Mouse (Mus musculus): ENCODE data around the gene Pum1. TPM values are rescaled to one million over a fixed set of nuclear protein-coding genes. Genes with fewer than 3 reads are reported as not detected.
"Not testable (repeated sequence)": the region's sequence is repeated elsewhere in the genome, so short reads cannot be mapped to it uniquely, and the experiment has no call there.

The Pum1 gene
- polyA plus RNA-seq, 1 experiment from 2014 or later: 91.6 TPM

DNA sequence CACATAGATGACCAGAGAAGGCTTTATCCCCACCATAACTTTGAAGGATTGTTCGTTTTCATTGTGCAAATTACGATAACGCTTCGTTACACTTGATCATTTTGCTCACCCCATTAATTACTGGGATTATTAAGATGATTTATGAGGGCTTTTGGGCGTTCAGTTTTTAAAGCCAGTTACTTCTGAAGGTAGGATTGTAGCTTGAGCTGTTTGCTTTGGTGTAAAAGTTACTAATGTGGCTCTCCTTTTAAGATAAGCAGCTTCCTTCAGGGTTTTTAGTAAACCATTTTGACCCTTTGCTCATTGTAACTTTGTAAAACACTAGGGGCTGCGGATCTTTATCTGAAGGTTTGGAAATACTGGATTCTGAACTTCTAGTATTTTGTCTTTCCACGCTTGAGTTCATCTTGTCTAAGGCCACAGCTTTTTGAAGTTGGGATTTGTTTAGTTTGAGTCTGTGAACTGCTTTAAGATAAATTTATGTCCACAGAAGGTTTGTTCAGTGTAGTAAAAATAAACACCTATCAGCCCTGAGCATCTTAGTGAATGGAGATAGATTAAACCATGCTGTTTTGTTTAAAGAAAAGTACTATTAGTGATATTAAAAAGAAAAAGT is 1.4 kb downstream of the Pum1 start:
- no peak for ATAC-seq
- no peak for DNase-seq (ENCODE audit: low spot score)
- Histone ChIP-seq H3K27me3 (replicated peaks; ENCODE audit: control insufficient read depth, insufficient read depth, low read length) (no peaks in the 10 kb centered on the region), H3K4me2 (ENCODE audit: low read length) (peak overlapping the region; percentile 88), H3K4me1 (ENCODE audit: control insufficient read depth, insufficient read depth, low read length) (peaks cover 20% of the 10 kb centered on the region), H3K4me3 (ENCODE audit: low read depth, low read length) (peak overlapping the region; percentile 71), H3K27ac (ENCODE audit: low read depth, low read length) (no peak overlapping the region), H3K36me3 (ENCODE audit: control insufficient read depth, insufficient read depth, low read length) (peaks cover 8% of the 10 kb centered on the region), H3K9ac (ENCODE audit: low read length) (peak overlapping the region; percentile 98), H3K9me3 (replicated peaks; ENCODE audit: control insufficient read depth, low read length) (no peaks in the 10 kb centered on the region)
- 3% methylated on average over 7 of the region's 7 CpGs for WGBS

DNA sequence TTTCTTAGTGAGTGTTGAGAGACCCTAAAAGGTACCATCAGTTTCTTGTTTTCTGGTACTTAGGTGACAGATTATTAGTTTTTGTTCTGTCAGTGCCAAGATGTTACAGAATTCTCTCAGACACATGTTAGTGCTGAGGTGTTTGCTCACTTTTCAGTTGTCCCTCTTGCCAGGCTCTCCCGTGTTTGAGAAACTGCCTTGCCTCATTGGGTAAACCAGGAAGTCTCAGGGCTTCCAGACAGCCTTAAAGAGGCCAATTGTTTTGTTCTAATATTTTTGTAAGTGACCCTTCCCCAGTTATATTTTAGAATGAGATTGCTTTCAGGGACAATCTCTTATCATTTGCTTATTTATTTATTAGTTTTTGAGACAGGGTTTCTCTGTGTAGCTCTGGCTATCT is 2.1 kb downstream of the Pum1 start:
- Histone ChIP-seq H3K9ac (ENCODE audit: low read length) (no peak overlapping the region), H3K36me3 (ENCODE audit: control insufficient read depth, insufficient read depth, low read length) (peaks cover 8% of the 10 kb centered on the region), H3K9me3 (replicated peaks; ENCODE audit: control insufficient read depth, low read length) (no peaks in the 10 kb centered on the region), H3K4me2 (ENCODE audit: low read length) (peak overlapping the region; percentile 88), H3K27ac (ENCODE audit: low read depth, low read length) (no peak overlapping the region), H3K4me1 (ENCODE audit: control insufficient read depth, insufficient read depth, low read length) (peaks cover 20% of the 10 kb centered on the region), H3K27me3 (replicated peaks; ENCODE audit: control insufficient read depth, insufficient read depth, low read length) (no peaks in the 10 kb centered on the region), H3K4me3 (ENCODE audit: low read depth, low read length) (peak overlapping the region; percentile 71)
- DNase-seq (ENCODE audit: low spot score) (no peak), ATAC-seq (no peak)
- WGBS: 8% methylated on average over 1 of the region's 1 CpGs

DNA sequence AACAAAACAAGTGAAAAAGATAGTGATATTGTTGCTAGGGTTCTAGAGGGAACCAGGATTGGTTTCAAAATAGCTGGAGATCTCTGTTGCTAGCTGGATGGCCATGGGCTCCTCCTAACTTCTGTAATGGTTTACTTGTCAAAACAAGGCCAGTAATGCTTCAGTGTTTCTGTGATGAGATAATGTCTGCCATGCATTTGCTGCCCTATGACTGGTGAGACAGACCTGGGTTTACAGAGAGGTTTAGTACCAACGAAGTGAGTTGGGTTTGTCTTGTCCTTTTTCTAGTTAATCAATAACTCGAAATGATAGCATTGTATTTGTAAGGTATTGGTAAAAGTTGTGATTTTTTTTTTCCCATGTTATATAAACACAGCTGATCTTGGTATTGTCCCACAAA is 4.6 kb downstream of the Pum1 start:
- Histone ChIP-seq H3K27me3 (replicated peaks; ENCODE audit: control insufficient read depth, insufficient read depth, low read length) (no peaks in the 10 kb centered on the region), H3K36me3 (ENCODE audit: control insufficient read depth, insufficient read depth, low read length) (peaks cover 34% of the 10 kb centered on the region), H3K27ac (ENCODE audit: low read depth, low read length) (no peak overlapping the region), H3K4me1 (ENCODE audit: control insufficient read depth, insufficient read depth, low read length) (peaks cover 20% of the 10 kb centered on the region), H3K9ac (ENCODE audit: low read length) (no peak overlapping the region), H3K4me3 (ENCODE audit: low read depth, low read length) (no peak overlapping the region), H3K4me2 (ENCODE audit: low read length) (peak overlapping the region; percentile 16; the same call in 1 of the 2 replicates), H3K9me3 (replicated peaks; ENCODE audit: control insufficient read depth, low read length) (no peaks in the 10 kb centered on the region)
- 72% methylated on average over 2 of the region's 2 CpGs for WGBS
- DNase-seq (ENCODE audit: low spot score) (no peak), ATAC-seq (no peak)

DNA sequence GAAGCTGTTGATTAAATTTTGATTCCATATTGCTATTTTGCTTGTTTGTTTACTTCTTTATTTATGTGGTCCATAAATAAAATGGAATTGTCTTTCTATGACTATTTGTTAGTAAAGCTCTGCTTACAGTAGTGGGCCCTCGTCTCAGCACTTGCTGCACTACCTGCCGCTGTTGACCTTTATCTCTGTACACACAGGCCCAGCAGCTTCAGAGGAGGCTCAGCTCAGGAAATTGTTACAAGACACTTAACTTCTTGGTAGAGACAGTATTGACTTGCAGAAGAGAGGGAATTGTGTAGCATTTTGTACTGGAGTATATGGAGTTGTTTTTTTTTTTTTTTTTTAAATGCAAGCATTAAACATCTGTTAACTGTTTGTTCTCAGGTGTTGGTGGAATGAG is 5.4 kb downstream of the Pum1 start:
- Histone ChIP-seq H3K4me1 (ENCODE audit: control insufficient read depth, insufficient read depth, low read length) (peaks cover 20% of the 10 kb centered on the region), H3K27ac (ENCODE audit: low read depth, low read length) (no peak overlapping the region), H3K4me2 (ENCODE audit: low read length) (no peak overlapping the region; the same call in 1 of the 2 replicates), H3K27me3 (replicated peaks; ENCODE audit: control insufficient read depth, insufficient read depth, low read length) (no peaks in the 10 kb centered on the region), H3K4me3 (ENCODE audit: low read depth, low read length) (no peak overlapping the region), H3K36me3 (ENCODE audit: control insufficient read depth, insufficient read depth, low read length) (peaks cover 42% of the 10 kb centered on the region), H3K9me3 (replicated peaks; ENCODE audit: control insufficient read depth, low read length) (no peaks in the 10 kb centered on the region), H3K9ac (ENCODE audit: low read length) (no peak overlapping the region)
- ATAC-seq (no peak), DNase-seq (ENCODE audit: low spot score) (no peak)
- WGBS: 72% methylated on average over 2 of the region's 2 CpGs

DNA sequence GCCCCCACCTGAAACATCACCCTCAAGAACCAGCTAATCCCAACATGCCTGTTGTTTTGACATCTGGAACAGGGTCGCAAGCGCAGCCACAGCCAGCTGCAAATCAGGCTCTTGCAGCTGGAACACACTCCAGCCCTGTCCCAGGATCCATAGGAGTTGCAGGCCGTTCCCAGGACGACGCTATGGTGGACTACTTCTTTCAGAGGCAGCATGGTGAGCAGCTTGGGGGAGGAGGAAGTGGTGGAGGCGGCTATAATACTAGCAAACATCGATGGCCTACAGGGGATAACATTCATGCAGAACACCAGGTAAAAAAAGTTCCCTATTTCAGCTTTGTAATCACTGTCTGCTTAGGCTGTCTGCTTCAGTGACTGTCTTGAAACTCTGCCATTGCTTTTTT is 5.9 kb downstream of the Pum1 start:
- 72% methylated on average over 7 of the region's 7 CpGs for WGBS
- Histone ChIP-seq H3K27ac (ENCODE audit: low read depth, low read length) (no peak overlapping the region), H3K27me3 (replicated peaks; ENCODE audit: control insufficient read depth, insufficient read depth, low read length) (no peaks in the 10 kb centered on the region), H3K9me3 (replicated peaks; ENCODE audit: control insufficient read depth, low read length) (no peaks in the 10 kb centered on the region), H3K36me3 (ENCODE audit: control insufficient read depth, insufficient read depth, low read length) (peaks cover 47% of the 10 kb centered on the region), H3K9ac (ENCODE audit: low read length) (0 out of 2 replicates have a peak overlapping the region, but pooled peaks have one; percentile 32), H3K4me1 (ENCODE audit: control insufficient read depth, insufficient read depth, low read length) (peaks cover 20% of the 10 kb centered on the region), H3K4me3 (ENCODE audit: low read depth, low read length) (no peak overlapping the region), H3K4me2 (ENCODE audit: low read length) (peak overlapping the region; percentile 7; the same call in 1 of the 2 replicates)
- ATAC-seq (no peak), DNase-seq (ENCODE audit: low spot score) (no peak)

DNA sequence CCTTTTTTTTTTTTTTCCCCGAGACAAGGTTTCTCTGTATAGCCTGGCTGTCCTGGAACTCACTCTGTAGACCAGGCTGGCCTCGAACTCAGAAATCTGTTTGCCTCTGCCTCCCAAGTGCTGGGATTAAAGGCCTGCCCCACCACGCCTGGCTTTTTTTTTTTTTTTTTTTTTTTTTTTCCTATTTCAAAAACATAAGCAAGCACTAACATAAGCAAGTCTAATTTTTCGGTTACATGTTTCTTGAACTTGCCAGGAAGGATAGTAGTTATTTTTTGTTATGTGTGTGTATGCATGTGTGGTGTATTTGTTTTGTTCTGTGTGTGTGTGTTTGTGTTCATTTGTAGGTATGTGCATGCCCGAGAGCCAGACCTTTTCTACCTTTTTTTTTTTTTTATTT is 6.9 kb downstream of the Pum1 start:
- not testable (repeated sequence) for ATAC-seq; H3K27ac ChIP-seq (ENCODE audit: low read depth, low read length); H3K9ac ChIP-seq (ENCODE audit: low read length); H3K9me3 ChIP-seq (replicated peaks; ENCODE audit: control insufficient read depth, low read length); H3K27me3 ChIP-seq (replicated peaks; ENCODE audit: control insufficient read depth, insufficient read depth, low read length); DNase-seq (ENCODE audit: low spot score); H3K4me3 ChIP-seq (ENCODE audit: low read depth, low read length); H3K4me2 ChIP-seq (ENCODE audit: low read length)
- Histone ChIP-seq H3K4me1 (ENCODE audit: control insufficient read depth, insufficient read depth, low read length) (peaks cover 19% of the 10 kb centered on the region), H3K36me3 (ENCODE audit: control insufficient read depth, insufficient read depth, low read length) (peaks cover 57% of the 10 kb centered on the region)
- 77% methylated on average over 5 of the region's 5 CpGs for WGBS

DNA sequence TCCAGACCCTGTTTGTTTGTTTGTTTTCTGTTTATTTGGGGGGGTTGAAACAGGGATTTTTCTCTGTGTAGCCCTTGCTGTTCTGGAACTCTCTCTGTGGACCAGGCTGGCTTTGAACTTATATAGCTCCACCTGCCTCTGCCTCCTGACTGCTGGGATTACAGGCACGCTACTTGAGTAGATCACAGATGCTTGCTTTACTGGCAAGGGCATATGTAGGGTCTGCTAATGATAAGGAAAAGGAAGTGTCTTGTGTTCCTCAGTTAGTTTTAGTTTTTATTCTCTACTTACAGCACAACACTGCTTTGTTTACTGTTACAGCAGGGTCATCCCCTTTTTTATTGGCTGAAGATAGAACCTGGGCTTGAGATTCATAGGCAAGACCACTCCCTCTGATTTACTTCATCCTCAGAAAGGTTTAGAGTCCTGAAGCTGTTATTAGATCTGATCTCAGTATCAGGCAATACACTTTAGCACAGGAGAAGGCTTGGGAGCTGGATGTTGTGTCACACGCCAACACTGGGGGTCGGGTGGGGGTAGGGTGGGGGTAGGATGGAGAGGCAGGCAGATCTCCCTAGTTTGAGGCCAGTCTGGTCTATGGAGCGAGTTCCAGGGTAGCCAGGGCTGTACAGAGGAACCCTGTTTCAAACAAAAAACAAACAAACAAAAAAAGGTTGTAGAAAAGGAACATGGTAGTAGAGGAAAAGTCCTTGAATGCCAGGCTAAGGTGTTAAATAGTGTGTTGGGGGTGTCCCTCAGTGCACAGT is 8.1 kb downstream of the Pum1 start:
- Histone ChIP-seq H3K36me3 (ENCODE audit: control insufficient read depth, insufficient read depth, low read length) (peaks cover 65% of the 10 kb centered on the region), H3K4me1 (ENCODE audit: control insufficient read depth, insufficient read depth, low read length) (peaks cover 13% of the 10 kb centered on the region), H3K4me2 (ENCODE audit: low read length) (no peak overlapping the region), H3K4me3 (ENCODE audit: low read depth, low read length) (no peak overlapping the region), H3K27ac (ENCODE audit: low read depth, low read length) (no peak overlapping the region), H3K9me3 (replicated peaks; ENCODE audit: control insufficient read depth, low read length) (no peaks in the 10 kb centered on the region), H3K9ac (ENCODE audit: low read length) (no peak overlapping the region), H3K27me3 (replicated peaks; ENCODE audit: control insufficient read depth, insufficient read depth, low read length) (no peaks in the 10 kb centered on the region)
- ATAC-seq (no peak), DNase-seq (ENCODE audit: low spot score) (no peak)
- 93% methylated on average over 4 of the region's 4 CpGs for WGBS

DNA sequence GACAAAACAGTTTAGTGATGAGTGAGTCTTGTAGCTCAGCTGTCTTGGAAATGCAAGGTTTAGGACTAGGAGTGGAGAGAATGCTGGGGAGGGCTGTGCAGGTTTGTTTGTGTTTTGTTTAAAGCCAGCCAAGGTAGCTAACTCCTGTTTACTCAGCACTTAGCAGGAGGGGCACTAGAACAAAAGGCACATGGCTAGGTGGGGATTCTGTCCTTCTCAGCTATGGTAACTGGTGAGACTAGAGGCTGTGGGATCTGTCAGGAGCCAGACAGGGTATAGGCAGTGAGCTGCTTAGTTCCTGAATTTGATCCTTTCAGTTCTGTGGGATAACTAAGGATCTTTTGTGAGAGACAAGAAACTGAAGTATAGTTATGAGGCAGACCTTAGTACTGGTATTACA is 9.0 kb downstream of the Pum1 start:
- no peak overlapping the region for H3K9ac ChIP-seq (ENCODE audit: low read length)
- no peaks in the 10 kb centered on the region for H3K9me3 ChIP-seq (replicated peaks; ENCODE audit: control insufficient read depth, low read length)
- H3K4me3 ChIP-seq (ENCODE audit: low read depth, low read length): no peak overlapping the region
- no peak overlapping the region for H3K4me2 ChIP-seq (ENCODE audit: low read length)
- no peaks in the 10 kb centered on the region for H3K27me3 ChIP-seq (replicated peaks; ENCODE audit: control insufficient read depth, insufficient read depth, low read length)
- ATAC-seq (no peak), DNase-seq (ENCODE audit: low spot score) (no peak)
- peaks cover 13% of the 10 kb centered on the region for H3K4me1 ChIP-seq (ENCODE audit: control insufficient read depth, insufficient read depth, low read length)
- peaks cover 70% of the 10 kb centered on the region for H3K36me3 ChIP-seq (ENCODE audit: control insufficient read depth, insufficient read depth, low read length)
- no peak overlapping the region for H3K27ac ChIP-seq (ENCODE audit: low read depth, low read length)

DNA sequence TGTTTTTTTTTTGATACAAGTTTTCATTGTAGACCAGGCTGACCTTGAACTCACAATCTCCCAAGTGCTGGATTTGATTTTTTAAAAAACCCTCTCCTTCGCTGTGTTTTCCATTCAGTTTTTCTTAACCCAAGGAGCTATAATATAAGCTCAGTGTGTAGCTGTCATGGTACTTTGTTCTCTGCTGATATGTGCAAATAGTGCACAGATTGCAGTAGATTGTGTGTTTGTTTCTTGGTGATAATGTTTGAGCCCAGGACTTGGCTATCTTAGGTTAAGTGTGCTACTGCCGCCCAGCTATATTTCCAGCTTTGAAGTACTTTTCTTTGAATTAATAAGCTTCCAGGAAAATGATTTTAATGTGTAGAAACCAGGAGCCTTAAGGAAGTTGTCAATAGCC is 13.6 kb downstream of the Pum1 start:
- H3K36me3 ChIP-seq (ENCODE audit: control insufficient read depth, insufficient read depth, low read length): peaks cover 73% of the 10 kb centered on the region
- H3K27me3 ChIP-seq (replicated peaks; ENCODE audit: control insufficient read depth, insufficient read depth, low read length): no peaks in the 10 kb centered on the region
- 99% methylated on average over 2 of the region's 2 CpGs for WGBS

More for the DNA sequence above, 13.6 kb downstream of the Pum1 start:
- Histone ChIP-seq H3K4me3 (ENCODE audit: low read depth, low read length) (no peak overlapping the region), H3K4me1 (ENCODE audit: control insufficient read depth, insufficient read depth, low read length) (no peaks in the 10 kb centered on the region), H3K9me3 (replicated peaks; ENCODE audit: control insufficient read depth, low read length) (no peaks in the 10 kb centered on the region), H3K4me2 (ENCODE audit: low read length) (no peak overlapping the region), H3K9ac (ENCODE audit: low read length) (no peak overlapping the region), H3K27ac (ENCODE audit: low read depth, low read length) (no peak overlapping the region)
- no peak for DNase-seq (ENCODE audit: low spot score)
- ATAC-seq: no peak
